Mouse (Mus musculus) 3134 (cell line): Measurements from ENCODE around the gene Syt9.
"Not testable (repeated sequence)": the region's sequence is repeated elsewhere in the genome, so short reads cannot be mapped to it uniquely, and the experiment has no call there.

ENCODE experiments used
- DNase-seq: peaks from one replicate; pipeline ENCODE4 v3.0.0-alpha.2; 2011; ENCODE audit warnings: low spot score; ENCODE audit not compliant: insufficient read length; ENCODE audit errors: extremely low read depth

Syt9 gene

GRCm38 (mm10) chr7:107461167-107461566 is 90.6 kb downstream of the Syt9 start:
- no peak for DNase-seq

- DNase-seq = no peak
Measured at GRCm38 (mm10) chr7:107461699-107462440, 91.3 kb downstream of the Syt9 start.

GRCm38 (mm10) chr7:107462962-107463361 is 92.4 kb downstream of the Syt9 start:
- DNase-seq = no peak

GRCm38 (mm10) chr7:107465081-107465480 is 94.6 kb downstream of the Syt9 start:
- no peak for DNase-seq

- no peak for DNase-seq
Measured at GRCm38 (mm10) chr7:107478979-107479965, 108.7 kb downstream of the Syt9 start.

GRCm38 (mm10) chr7:107485709-107486108 is 115.2 kb downstream of the Syt9 start:
- not testable (repeated sequence) for DNase-seq

GRCm38 (mm10) chr7:107495428-107495827 is 124.9 kb downstream of the Syt9 start:
- no peak for DNase-seq

GRCm38 (mm10) chr7:107496923-107497322 is 126.4 kb downstream of the Syt9 start:
- no peak for DNase-seq

GRCm38 (mm10) chr7:107500641-107501040 is 130.1 kb downstream of the Syt9 start:
- DNase-seq = no peak

GRCm38 (mm10) chr7:107504761-107505712 is 134.5 kb downstream of the Syt9 start:
- DNase-seq = no peak

GRCm38 (mm10) chr7:107507920-107508319 is 137.4 kb downstream of the Syt9 start:
- no peak for DNase-seq

- no peak for DNase-seq
Measured at GRCm38 (mm10) chr7:107509740-107510139, 139.2 kb downstream of the Syt9 start.

- DNase-seq = no peak
Measured at GRCm38 (mm10) chr7:107516704-107517410, 146.3 kb downstream of the Syt9 start.

GRCm38 (mm10) chr7:107519256-107520025 is 148.9 kb downstream of the Syt9 start:
- DNase-seq = no peak

GRCm38 (mm10) chr7:107521411-107521810 is 150.9 kb downstream of the Syt9 start:
- DNase-seq = no peak

- DNase-seq = no peak
Measured at GRCm38 (mm10) chr7:107526299-107526698, 155.8 kb downstream of the Syt9 start.

GRCm38 (mm10) chr7:107528169-107528772 is 157.7 kb downstream of the Syt9 start:
- DNase-seq = no peak

- no peak for DNase-seq
Measured at GRCm38 (mm10) chr7:107529364-107529763, 158.8 kb downstream of the Syt9 start.

GRCm38 (mm10) chr7:107535311-107535710 is 164.8 kb downstream of the Syt9 start:
- DNase-seq = no peak
